Mouse (Mus musculus) lung, postnatal 0 days (tissue): ENCODE data around the gene Map2k4.

Source experiments
- CTCF ChIP-seq: IDR thresholded peaks from 2 replicates; pipeline ENCODE4 v1.5.1; 2016; ENCODE audit warnings: antibody characterized with exemption, mild to moderate bottlenecking
- EP300 ChIP-seq: IDR thresholded peaks from 2 replicates; pipeline ENCODE4 v1.6.1; 2016; ENCODE audit warnings: antibody characterized with exemption, mild to moderate bottlenecking, control low read depth

DNA sequence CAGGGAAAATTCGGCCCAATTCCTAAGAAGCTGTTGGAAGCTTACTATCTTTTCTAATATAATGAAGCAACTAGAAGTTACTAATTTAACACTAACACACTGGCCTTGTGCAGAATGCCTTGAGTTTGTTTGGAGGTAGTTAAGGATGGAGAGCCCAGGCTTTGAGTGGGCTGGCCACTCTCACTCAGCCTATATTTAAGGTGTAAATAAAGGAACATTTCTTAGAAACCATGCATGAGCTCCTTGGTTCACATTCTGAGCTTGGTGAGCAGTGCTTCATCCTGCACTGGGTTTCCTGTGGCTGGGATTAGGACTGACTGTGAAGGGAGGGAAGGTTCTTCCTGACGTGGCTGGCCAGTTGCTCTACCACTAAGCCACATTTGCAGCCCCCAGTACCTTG is 64.4 kb downstream of the Map2k4 start:
- TF ChIP-seq CTCF (no peak), EP300 (no peak)
